Mouse (Mus musculus): ENCODE measurements around the gene Aip. TPM values are rescaled to one million over a fixed set of nuclear protein-coding genes. Genes with fewer than 3 reads are reported as not detected.
"Not testable (repeated sequence)": the region's sequence is repeated elsewhere in the genome, so short reads cannot be mapped to it uniquely, and the experiment has no call there.

Gene Aip
- polyA plus RNA-seq, 1 experiment: 25.1 TPM

DNA sequence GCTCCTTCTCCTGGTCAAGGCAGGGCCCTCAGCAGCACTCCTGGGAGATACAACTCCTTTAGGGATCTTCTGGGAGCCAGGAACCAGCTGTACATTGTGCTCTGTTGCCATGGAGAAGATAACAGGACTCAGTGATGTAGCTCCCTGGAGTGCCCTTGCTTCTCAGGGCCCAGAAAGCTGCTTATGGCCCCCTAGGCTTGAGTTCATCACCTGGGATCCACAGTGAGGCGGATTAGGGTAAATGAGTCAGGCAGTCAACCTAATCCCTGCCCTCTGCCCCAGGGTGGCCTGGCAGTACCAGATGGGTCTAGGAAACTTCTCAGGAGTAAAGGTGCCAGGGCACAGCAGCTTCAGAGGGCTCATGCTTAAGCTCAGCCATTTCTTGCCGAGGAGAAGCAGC, 13.8 kb upstream of the Aip start, which contains the start of gene Gpr152:
Gpr152 (plus strand) TSS at position 342 of the 400 bp plus-strand sequence.
- H3K9me3 ChIP-seq (ENCODE audit: control insufficient read depth, low read length): no peaks in the 10 kb centered on the region
- peaks cover 31% of the 10 kb centered on the region for H3K27me3 ChIP-seq (ENCODE audit: control insufficient read depth)
- no peak within 1 kb of the TSS for H3K4me3 ChIP-seq (replicated peaks)
- peaks cover 3% of the 10 kb centered on the region for H3K36me3 ChIP-seq (ENCODE audit: control insufficient read depth)
- TF ChIP-seq TAL1 (IDR thresholded peaks at IDR 0.05; ENCODE audit: low read length): no peak
- no peak for TF ChIP-seq GATA1 (IDR thresholded peaks at IDR 0.05; ENCODE audit: low read length)
- H3K4me1 ChIP-seq (ENCODE audit: control insufficient read depth): peaks cover 27% of the 10 kb centered on the region

DNA sequence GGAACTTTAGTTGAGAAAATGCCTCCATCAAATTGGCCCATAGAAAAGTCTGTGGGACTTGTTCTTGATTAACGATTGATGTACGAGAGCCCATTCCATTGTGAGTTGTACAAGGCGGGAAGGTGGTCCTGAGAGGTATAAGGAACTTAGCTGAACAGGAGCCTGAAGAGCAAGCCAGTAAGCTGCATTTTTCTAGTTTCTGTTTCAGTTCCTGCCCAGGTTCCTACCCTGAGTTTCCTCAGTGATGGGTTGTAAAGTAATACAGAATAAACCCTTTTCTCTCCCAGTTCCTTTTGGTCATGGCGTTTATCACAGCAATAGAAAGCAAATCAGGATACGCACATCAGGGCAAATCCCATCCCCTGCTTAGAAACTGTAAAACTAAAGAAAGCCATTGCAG, 12.3 kb upstream of the Aip start:
- H3K4me3 ChIP-seq (replicated peaks): no peak overlapping the region
- H3K27me3 ChIP-seq (ENCODE audit: control insufficient read depth): peaks cover 30% of the 10 kb centered on the region
- peaks cover 15% of the 10 kb centered on the region for H3K36me3 ChIP-seq (ENCODE audit: control insufficient read depth)
- H3K4me1 ChIP-seq (ENCODE audit: control insufficient read depth): peaks cover 34% of the 10 kb centered on the region
- H3K9me3 ChIP-seq (ENCODE audit: control insufficient read depth, low read length): no peaks in the 10 kb centered on the region
- TF ChIP-seq GATA1 (IDR thresholded peaks at IDR 0.05; ENCODE audit: low read length) (no peak), TAL1 (IDR thresholded peaks at IDR 0.05; ENCODE audit: low read length) (no peak)

DNA sequence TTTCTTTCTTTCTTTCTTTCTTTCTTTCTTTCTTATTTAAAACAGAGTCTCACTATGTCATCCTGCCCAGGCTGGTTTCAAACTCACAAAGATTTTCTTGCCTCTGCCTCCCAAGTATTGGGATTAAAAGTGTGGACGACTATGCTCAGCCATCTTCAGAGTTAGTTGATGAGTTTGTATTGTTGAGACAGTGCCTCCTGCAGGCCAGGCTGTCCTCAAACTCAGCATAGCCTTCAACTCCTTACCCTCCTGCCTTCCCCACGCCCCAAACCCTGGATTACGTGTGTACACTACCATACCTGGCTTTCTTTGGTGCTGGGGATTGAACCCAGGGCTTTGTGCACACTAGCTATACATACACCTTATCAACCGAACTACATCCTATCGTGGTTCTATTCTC, 10.8 kb upstream of the Aip start:
- TF ChIP-seq TAL1 (IDR thresholded peaks at IDR 0.05; ENCODE audit: low read length): no peak
- no peak for TF ChIP-seq GATA1 (IDR thresholded peaks at IDR 0.05; ENCODE audit: low read length)
- H3K4me3 ChIP-seq (replicated peaks): no peak overlapping the region
- H3K27me3 ChIP-seq (ENCODE audit: control insufficient read depth): peaks cover 26% of the 10 kb centered on the region
- H3K9me3 ChIP-seq (ENCODE audit: control insufficient read depth, low read length): no peaks in the 10 kb centered on the region
- H3K4me1 ChIP-seq (ENCODE audit: control insufficient read depth): peaks cover 46% of the 10 kb centered on the region
- H3K36me3 ChIP-seq (ENCODE audit: control insufficient read depth): peaks cover 30% of the 10 kb centered on the region

DNA sequence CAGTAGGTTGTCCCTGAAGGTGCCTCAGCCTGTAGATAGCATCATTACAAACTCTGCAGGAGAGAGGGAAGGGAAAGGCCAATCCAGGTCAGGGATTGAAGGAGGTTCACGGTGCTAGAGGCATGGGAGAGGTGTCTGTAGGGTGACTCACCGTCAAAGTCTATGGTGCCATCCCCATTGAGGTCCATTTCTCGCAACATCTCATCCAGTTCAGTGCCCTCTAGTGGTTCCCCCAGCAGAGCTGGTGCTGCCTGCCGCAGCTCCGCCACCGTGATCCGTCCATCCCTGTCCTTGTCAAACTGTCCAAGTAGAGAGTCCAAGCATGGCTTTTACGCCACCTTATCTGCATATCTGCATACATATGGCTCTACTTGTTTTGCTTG, 10.3 kb upstream of the Aip start:
- Histone ChIP-seq H3K36me3 (ENCODE audit: control insufficient read depth) (peaks cover 35% of the 10 kb centered on the region), H3K4me3 (replicated peaks) (peak overlapping the region; percentile 36), H3K27me3 (ENCODE audit: control insufficient read depth) (peaks cover 24% of the 10 kb centered on the region)

DNA sequence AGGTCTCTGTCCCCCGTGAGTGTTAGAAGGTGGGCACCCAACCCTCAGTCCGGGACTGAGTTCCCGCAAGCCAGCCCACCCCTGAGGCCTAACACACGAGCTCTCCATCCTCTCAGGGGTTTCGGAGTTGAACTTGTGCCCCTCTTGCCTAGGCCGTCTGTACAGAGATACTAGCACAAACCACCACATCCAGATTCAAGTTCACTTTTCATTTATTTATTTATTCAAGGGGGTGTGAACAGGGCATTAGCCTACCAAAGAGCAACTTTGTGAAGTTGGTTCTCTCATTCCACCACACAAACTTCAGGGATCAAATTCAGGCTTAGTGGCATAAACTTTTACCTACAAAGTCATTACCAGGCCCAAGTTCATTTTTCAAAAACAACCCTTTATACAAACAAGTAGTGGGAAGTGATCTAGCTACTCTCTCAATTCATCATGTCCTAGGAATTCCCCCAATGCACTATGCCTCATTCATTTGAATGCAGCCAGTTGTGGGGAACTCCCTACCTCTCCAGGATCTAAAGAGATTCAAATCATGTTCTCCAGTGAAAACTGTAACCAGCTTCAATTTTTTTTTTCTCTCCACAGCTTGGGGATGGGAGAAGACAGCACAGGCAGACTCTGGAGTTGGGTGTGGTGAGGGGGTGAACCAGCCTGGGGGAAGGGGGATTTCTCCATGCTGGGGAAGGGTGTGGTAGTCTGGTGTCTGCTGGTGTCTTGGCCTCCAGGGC, 9.7 kb upstream of the Aip start:
- peaks cover 56% of the 10 kb centered on the region for H3K4me1 ChIP-seq (ENCODE audit: control insufficient read depth)
- not testable (repeated sequence) for H3K4me3 ChIP-seq (replicated peaks)
- H3K36me3 ChIP-seq (ENCODE audit: control insufficient read depth): peaks cover 40% of the 10 kb centered on the region

More for the DNA sequence above, 10.3 kb upstream of the Aip start:
- peaks cover 51% of the 10 kb centered on the region for H3K4me1 ChIP-seq (ENCODE audit: control insufficient read depth)
- not testable (repeated sequence) for H3K9me3 ChIP-seq (ENCODE audit: control insufficient read depth, low read length)

DNA sequence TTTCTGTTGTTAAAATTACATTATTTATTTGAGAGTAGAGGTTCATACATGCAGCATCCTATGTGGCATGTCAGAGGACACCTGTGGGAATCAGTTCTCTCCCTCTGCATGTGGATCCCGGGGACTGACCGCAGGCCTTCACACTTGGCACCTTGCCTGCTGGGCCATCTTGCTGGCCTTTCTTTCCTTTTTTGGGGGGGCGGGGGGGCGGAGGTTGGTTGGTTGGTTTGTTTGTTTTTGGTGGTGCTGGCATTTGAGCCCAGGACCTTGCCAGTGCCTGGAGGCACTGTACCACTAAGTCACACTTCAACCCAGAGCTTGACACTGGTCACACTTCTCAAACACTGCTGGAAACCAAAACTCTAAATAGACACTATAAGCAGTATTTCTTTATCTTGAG, 8.7 kb upstream of the Aip start:
- Histone ChIP-seq H3K36me3 (ENCODE audit: control insufficient read depth) (peaks cover 50% of the 10 kb centered on the region), H3K9me3 (ENCODE audit: control insufficient read depth, low read length) (no peaks in the 10 kb centered on the region), H3K4me1 (ENCODE audit: control insufficient read depth) (peaks cover 67% of the 10 kb centered on the region), H3K4me3 (replicated peaks) (no peak overlapping the region), H3K27me3 (ENCODE audit: control insufficient read depth) (peaks cover 13% of the 10 kb centered on the region)
- no peak for TF ChIP-seq GATA1 (IDR thresholded peaks at IDR 0.05; ENCODE audit: low read length)
- no peak for TF ChIP-seq TAL1 (IDR thresholded peaks at IDR 0.05; ENCODE audit: low read length)

More for the DNA sequence above, 9.7 kb upstream of the Aip start:
- H3K9me3 ChIP-seq (ENCODE audit: control insufficient read depth, low read length): not testable (repeated sequence)
- H3K27me3 ChIP-seq (ENCODE audit: control insufficient read depth): peaks cover 22% of the 10 kb centered on the region

DNA sequence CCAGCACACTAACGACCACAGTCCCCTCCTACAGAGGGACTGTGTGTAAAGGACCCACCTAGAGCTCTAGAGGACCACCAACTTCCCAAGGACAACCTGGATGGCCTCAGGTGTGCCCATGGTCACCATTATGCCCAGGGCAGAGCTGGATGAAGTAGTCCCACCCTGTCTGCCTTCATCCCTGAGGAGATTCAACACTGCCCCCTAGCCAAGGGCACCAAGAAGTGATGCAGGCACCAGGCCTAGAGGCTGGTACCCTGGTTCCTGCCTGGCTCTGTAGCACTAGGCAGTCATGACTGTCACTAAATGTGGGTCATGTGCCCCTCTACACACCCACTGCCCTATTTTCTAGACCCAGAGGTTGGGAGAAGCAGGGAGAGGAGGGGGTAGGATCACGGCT, 6.1 kb upstream of the Aip start:
- H3K27me3 ChIP-seq (ENCODE audit: control insufficient read depth): peaks cover 2% of the 10 kb centered on the region; the same call in 1 of the 2 replicates
- peak overlapping the region; percentile 84 for H3K4me3 ChIP-seq (replicated peaks)
- peaks cover 76% of the 10 kb centered on the region for H3K36me3 ChIP-seq (ENCODE audit: control insufficient read depth)
- peaks cover 83% of the 10 kb centered on the region for H3K4me1 ChIP-seq (ENCODE audit: control insufficient read depth)
- TF ChIP-seq TAL1 (IDR thresholded peaks at IDR 0.05; ENCODE audit: low read length): no peak
- TF ChIP-seq GATA1 (IDR thresholded peaks at IDR 0.05; ENCODE audit: low read length): no peak
- peaks cover 2% of the 10 kb centered on the region for H3K9me3 ChIP-seq (ENCODE audit: control insufficient read depth, low read length)

- peaks cover 85% of the 10 kb centered on the region for H3K4me1 ChIP-seq (ENCODE audit: control insufficient read depth)
- H3K9me3 ChIP-seq (ENCODE audit: control insufficient read depth, low read length): peaks cover 2% of the 10 kb centered on the region
- H3K4me3 ChIP-seq (replicated peaks): peak overlapping the region; percentile 84
- no peaks in the 10 kb centered on the region for H3K27me3 ChIP-seq (ENCODE audit: control insufficient read depth)
- H3K36me3 ChIP-seq (ENCODE audit: control insufficient read depth): peaks cover 78% of the 10 kb centered on the region
- TF ChIP-seq TAL1 (IDR thresholded peaks at IDR 0.05; ENCODE audit: low read length) (no peak), GATA1 (IDR thresholded peaks at IDR 0.05; ENCODE audit: low read length) (no peak)
Observed at GRCm38 (mm10) chr19:4131075-4131474, 5.4 kb upstream of the Aip start.

- peaks cover 2% of the 10 kb centered on the region for H3K9me3 ChIP-seq (ENCODE audit: control insufficient read depth, low read length)
- H3K36me3 ChIP-seq (ENCODE audit: control insufficient read depth): peaks cover 77% of the 10 kb centered on the region
- H3K4me1 ChIP-seq (ENCODE audit: control insufficient read depth): peaks cover 80% of the 10 kb centered on the region
- H3K4me3 ChIP-seq (replicated peaks): peak overlapping the region; percentile 84
- TF ChIP-seq TAL1 (IDR thresholded peaks at IDR 0.05; ENCODE audit: low read length) (no peak), GATA1 (IDR thresholded peaks at IDR 0.05; ENCODE audit: low read length) (no peak)
- H3K27me3 ChIP-seq (ENCODE audit: control insufficient read depth): no peaks in the 10 kb centered on the region
Observed at GRCm38 (mm10) chr19:4130106-4130505, 4.4 kb upstream of the Aip start.

- peaks cover 74% of the 10 kb centered on the region for H3K36me3 ChIP-seq (ENCODE audit: control insufficient read depth)
- no peak for TF ChIP-seq GATA1 (IDR thresholded peaks at IDR 0.05; ENCODE audit: low read length)
- no peak for TF ChIP-seq TAL1 (IDR thresholded peaks at IDR 0.05; ENCODE audit: low read length)
- H3K27me3 ChIP-seq (ENCODE audit: control insufficient read depth): no peaks in the 10 kb centered on the region
- H3K9me3 ChIP-seq (ENCODE audit: control insufficient read depth, low read length): peaks cover 2% of the 10 kb centered on the region
- peaks cover 81% of the 10 kb centered on the region for H3K4me1 ChIP-seq (ENCODE audit: control insufficient read depth)
- peak overlapping the region; percentile 84 for H3K4me3 ChIP-seq (replicated peaks)
Observed at GRCm38 (mm10) chr19:4129462-4129861, 3.8 kb upstream of the Aip start.

All from erythroblast, embryonic 14.5 days (primary cell).